Mouse (Mus musculus) CH12.LX (cell line): ENCODE results near the gene 4931422A03Rik. TPM values are rescaled to one million over a fixed set of nuclear protein-coding genes. Genes with fewer than 3 reads are reported as not detected.

Experiments used
- polyA plus RNA-seq: library from polyadenylated mRNA; unstranded; fragments of >175 nt; gene quantifications from 2 replicates; pipeline ENCODE4 v1.2.1, GENCODE M21; 2012; ENCODE audit warnings: low read depth; ENCODE audit not compliant: insufficient read length
- total RNA-seq, 2 experiments: library from RNA; depleted of rRNA; stranded (reverse); fragments of 300-350 nt in 1 of 2; fragments of >200 nt in 1 of 2; gene quantifications; 2 replicates each; pipeline ENCODE4 v1.2.3; 2012 to 2014

Gene 4931422A03Rik
- total and polyA plus RNA-seq, 3 experiments, result 0.68 to 2.4 TPM; not detected in 1

Other genes with a start within 250 kb of the 4931422A03Rik start
- 217 and 260 TPM in 2 replicates for gene Caprin1, start 230.7 kb downstream of the 4931422A03Rik start, total RNA-seq (2012; rRNA removed)
- gene Caprin1, start 230.7 kb downstream of the 4931422A03Rik start, total RNA-seq (2014; rRNA removed), result 410 and 422 TPM in 2 replicates
- gene Caprin1, start 230.7 kb downstream of the 4931422A03Rik start, polyA plus RNA-seq, result 514 and 537 TPM in 2 replicates
- gene Lmo2, start 70.4 kb downstream of the 4931422A03Rik start, total RNA-seq (2012; rRNA removed), result 108 and 109 TPM in 2 replicates
- gene Lmo2, start 70.4 kb downstream of the 4931422A03Rik start, total RNA-seq (2014; rRNA removed), result 61.3 and 63.6 TPM in 2 replicates
- gene Lmo2, start 70.4 kb downstream of the 4931422A03Rik start, polyA plus RNA-seq, result 43.3 and 49.6 TPM in 2 replicates
- gene Fbxo3, start 640 bp downstream of the 4931422A03Rik start, total RNA-seq (2012; rRNA removed), result 28.2 and 29.7 TPM in 2 replicates
- 63.7 and 67.1 TPM in 2 replicates for gene Fbxo3, start 640 bp downstream of the 4931422A03Rik start, total RNA-seq (2014; rRNA removed)
- 29.2 and 38.4 TPM in 2 replicates for gene Fbxo3, start 640 bp downstream of the 4931422A03Rik start, polyA plus RNA-seq
- gene Gm10912, start 37.5 kb upstream of the 4931422A03Rik start, total RNA-seq (2012; rRNA removed), result not detected in 2 replicates
- gene Gm10912, start 37.5 kb upstream of the 4931422A03Rik start, total RNA-seq (2014; rRNA removed), result not detected in 2 replicates
- not detected in 2 replicates for gene Gm10912, start 37.5 kb upstream of the 4931422A03Rik start, polyA plus RNA-seq
- gene Gm10799, start 40.2 kb upstream of the 4931422A03Rik start, total RNA-seq (2012; rRNA removed), result not detected in 2 replicates
- gene Gm10799, start 40.2 kb upstream of the 4931422A03Rik start, total RNA-seq (2014; rRNA removed), result not detected in 2 replicates
- gene Gm10799, start 40.2 kb upstream of the 4931422A03Rik start, polyA plus RNA-seq, result not detected in 2 replicates
- 0.25 TPM in 1 of 2 replicates, not detected in the other for gene Cd59b, start 41.5 kb upstream of the 4931422A03Rik start, total RNA-seq (2012; rRNA removed)
- gene Cd59b, start 41.5 kb upstream of the 4931422A03Rik start, total RNA-seq (2014; rRNA removed), result 1.6 and 2.1 TPM in 2 replicates
- 0.80 and 1.00 TPM in 2 replicates for gene Cd59b, start 41.5 kb upstream of the 4931422A03Rik start, polyA plus RNA-seq
- 2.9 and 4.5 TPM in 2 replicates for gene Cd59a, start 67.4 kb upstream of the 4931422A03Rik start, total RNA-seq (2012; rRNA removed)
- gene Cd59a, start 67.4 kb upstream of the 4931422A03Rik start, total RNA-seq (2014; rRNA removed), result 4.8 and 5.8 TPM in 2 replicates
- 6.6 TPM in 2 replicates for gene Cd59a, start 67.4 kb upstream of the 4931422A03Rik start, polyA plus RNA-seq
- not detected in 2 replicates for gene A930018P22Rik, start 94.4 kb upstream of the 4931422A03Rik start, total RNA-seq (2012; rRNA removed)
- not detected in 2 replicates for gene A930018P22Rik, start 94.4 kb upstream of the 4931422A03Rik start, total RNA-seq (2014; rRNA removed)
- not detected in 2 replicates for gene A930018P22Rik, start 94.4 kb upstream of the 4931422A03Rik start, polyA plus RNA-seq